Mouse (Mus musculus): ENCODE results near the gene Gm13696. TPM values are rescaled to one million over a fixed set of nuclear protein-coding genes. Genes with fewer than 3 reads are reported as not detected.
"Not testable (repeated sequence)": the region's sequence is repeated elsewhere in the genome, so short reads cannot be mapped to it uniquely, and the experiment has no call there.

The Gm13696 gene
- not detected in 2 replicates for polyA plus RNA-seq (2015; fragmentation: Nextera tagmentation; extraction: Ambion mirVana)

DNA sequence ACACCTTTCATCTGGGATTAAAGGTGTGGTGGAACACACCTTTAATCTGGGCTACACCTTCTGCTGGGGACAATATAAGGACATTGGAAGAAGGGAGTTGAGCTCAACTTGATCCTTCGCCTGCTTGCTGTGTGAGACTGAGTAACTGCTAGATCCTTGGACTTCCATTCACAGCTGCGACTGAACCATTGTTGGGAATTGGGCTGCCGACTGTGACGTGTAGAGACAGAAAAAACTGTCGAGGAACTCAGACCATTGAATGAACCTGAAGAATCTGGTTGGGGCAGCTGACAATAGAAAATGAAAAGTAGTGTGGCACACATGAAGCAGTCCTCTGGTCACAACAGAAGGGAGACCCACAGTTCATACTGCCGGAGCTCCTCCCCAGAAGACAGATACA, at the start of gene Gm13696:
Gene Gm13696 (plus strand): TSS at position 301 of the 400 bp plus-strand sequence.
- not testable (repeated sequence) for H3K9me3 ChIP-seq (ENCODE audit: control insufficient read depth, low read length); H3K36me3 ChIP-seq (ENCODE audit: control insufficient read depth, insufficient read depth, low read length); H3K4me3 ChIP-seq (ENCODE audit: low read length); H3K4me1 ChIP-seq (ENCODE audit: control insufficient read depth, insufficient read depth, low read length); H3K9ac ChIP-seq (ENCODE audit: low read depth, low read length); ATAC-seq; H3K4me2 ChIP-seq (ENCODE audit: low read depth, low read length); H3K27me3 ChIP-seq (replicated peaks; ENCODE audit: control insufficient read depth, insufficient read depth, low read length); H3K27ac ChIP-seq (ENCODE audit: low read length)
- no CpG with 5 or more reads among the region's 6 CpGs for WGBS

DNA sequence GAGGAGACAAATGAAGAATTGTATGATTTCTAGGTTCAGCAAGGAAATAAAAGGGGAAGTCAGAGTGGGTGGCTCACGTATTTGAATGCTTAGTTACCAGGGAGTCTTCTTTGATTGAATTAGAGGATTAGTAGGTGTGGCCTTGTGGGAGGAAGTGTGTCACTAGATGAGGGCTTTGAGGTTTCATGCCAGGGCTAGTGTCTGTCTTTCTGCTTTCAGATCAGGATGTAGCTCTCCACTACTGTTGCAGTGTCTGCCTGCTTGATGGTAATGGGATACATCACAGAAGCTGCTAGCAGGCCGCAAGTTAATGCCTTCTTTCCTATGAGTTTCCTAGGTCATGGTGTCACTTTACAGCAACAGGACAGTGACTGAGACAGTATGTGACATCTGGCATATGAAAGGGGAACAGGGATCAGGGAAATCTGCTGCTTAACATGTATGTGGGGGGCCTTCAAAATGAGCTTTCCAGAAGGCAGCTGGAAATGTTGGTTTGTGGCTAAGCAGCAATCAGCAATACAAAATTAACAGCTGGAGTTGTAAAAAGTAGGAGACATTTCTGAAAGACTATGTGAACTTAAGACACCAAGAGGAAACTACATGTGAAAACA, 43.3 kb upstream of the Gm13696 start:
- H3K9ac ChIP-seq (ENCODE audit: low read depth, low read length): no peak overlapping the region
- no peaks in the 10 kb centered on the region for H3K4me1 ChIP-seq (ENCODE audit: control insufficient read depth, insufficient read depth, low read length)
- no peaks in the 10 kb centered on the region for H3K27me3 ChIP-seq (replicated peaks; ENCODE audit: control insufficient read depth, insufficient read depth, low read length)
- H3K9me3 ChIP-seq (ENCODE audit: control insufficient read depth, low read length): no peaks in the 10 kb centered on the region
- H3K4me3 ChIP-seq (ENCODE audit: low read length): no peak overlapping the region
- no peak for ATAC-seq
- H3K36me3 ChIP-seq (ENCODE audit: control insufficient read depth, insufficient read depth, low read length): no peaks in the 10 kb centered on the region
- WGBS: 63% methylated on average over 2 of the region's 2 CpGs
- H3K4me2 ChIP-seq (ENCODE audit: low read depth, low read length): no peak overlapping the region
- no peak overlapping the region for H3K27ac ChIP-seq (ENCODE audit: low read length)

DNA sequence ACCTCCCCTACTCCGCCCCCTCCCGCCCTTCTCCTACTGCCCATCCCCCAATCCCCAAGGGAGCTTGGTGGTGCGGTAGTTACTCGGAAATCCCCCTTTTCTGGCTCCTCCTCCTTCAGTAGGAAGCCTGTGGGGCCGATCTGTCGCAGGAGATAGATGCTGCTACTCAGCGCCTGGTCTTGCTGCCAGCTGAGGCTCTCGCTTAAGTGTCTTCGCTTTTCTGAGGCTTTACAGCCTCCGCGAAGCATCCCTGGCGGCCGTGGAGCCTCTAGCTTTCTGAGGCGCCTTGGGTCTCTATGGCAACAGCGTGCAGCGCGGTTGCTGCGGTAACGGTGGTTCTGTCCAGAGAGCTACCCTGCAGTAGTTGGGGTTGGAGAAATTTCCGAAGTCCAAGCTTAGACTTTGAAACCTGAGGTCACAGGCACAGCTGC, 32.0 kb upstream of the Gm13696 start, which contains the start of gene Zswim2:
Gene Zswim2 (minus strand): TSS at position 298 of the 431 bp plus-strand sequence.
- Histone ChIP-seq H3K27me3 (replicated peaks; ENCODE audit: control insufficient read depth, insufficient read depth, low read length) (no peaks in the 10 kb centered on the region), H3K9me3 (ENCODE audit: control insufficient read depth, low read length) (no peaks in the 10 kb centered on the region), H3K27ac (ENCODE audit: low read length) (no peak within 1 kb of the TSS), H3K4me1 (ENCODE audit: control insufficient read depth, insufficient read depth, low read length) (peaks cover 2% of the 10 kb centered on the region; the same call in 1 of the 2 replicates), H3K9ac (ENCODE audit: low read depth, low read length) (no peak within 1 kb of the TSS), H3K4me2 (ENCODE audit: low read depth, low read length) (0 out of 2 replicates have a peak within 1 kb of the TSS, but pooled peaks have one; percentile 10), H3K36me3 (ENCODE audit: control insufficient read depth, insufficient read depth, low read length) (no peaks in the 10 kb centered on the region), H3K4me3 (ENCODE audit: low read length) (no peak within 1 kb of the TSS)
- ATAC-seq: peak; percentile 79
- WGBS: 1% methylated on average over 20 of the region's 20 CpGs

- no peak for ATAC-seq
- no peak overlapping the region for H3K9ac ChIP-seq (ENCODE audit: low read depth, low read length)
- no peak overlapping the region for H3K4me3 ChIP-seq (ENCODE audit: low read length)
- H3K9me3 ChIP-seq (ENCODE audit: control insufficient read depth, low read length): no peaks in the 10 kb centered on the region
- H3K4me2 ChIP-seq (ENCODE audit: low read depth, low read length): 0 out of 2 replicates have a peak overlapping the region, but pooled peaks have one; percentile 10
- no peaks in the 10 kb centered on the region for H3K27me3 ChIP-seq (replicated peaks; ENCODE audit: control insufficient read depth, insufficient read depth, low read length)
- H3K36me3 ChIP-seq (ENCODE audit: control insufficient read depth, insufficient read depth, low read length): no peaks in the 10 kb centered on the region
- no peak overlapping the region for H3K27ac ChIP-seq (ENCODE audit: low read length)
- 42% methylated on average over 3 of the region's 3 CpGs for WGBS
- peaks cover 2% of the 10 kb centered on the region; the same call in 1 of the 2 replicates for H3K4me1 ChIP-seq (ENCODE audit: control insufficient read depth, insufficient read depth, low read length)
Observed at GRCm38 (mm10) chr2:83941378-83941777, 31.5 kb upstream of the Gm13696 start.

DNA sequence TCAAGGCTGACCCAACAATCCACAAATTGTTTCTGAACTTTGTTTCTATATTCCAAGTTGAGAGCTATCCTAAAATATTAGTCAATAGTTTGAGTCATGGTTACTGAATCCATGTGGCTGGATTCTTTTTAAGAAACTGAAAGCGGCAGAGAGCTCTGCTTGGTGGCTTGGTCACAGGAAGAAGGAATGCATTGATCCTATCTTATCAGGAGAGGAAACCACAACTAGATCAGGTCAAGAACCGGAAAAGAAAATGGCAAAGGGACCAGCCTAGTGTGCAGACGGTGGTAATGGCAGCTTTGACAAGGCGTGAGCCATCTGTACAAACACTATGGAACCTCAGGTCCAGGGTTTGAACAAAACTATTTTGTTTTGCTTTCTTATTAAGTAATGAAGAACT, 31.1 kb upstream of the Gm13696 start:
- WGBS: 70% methylated on average over 4 of the region's 4 CpGs
- no peak overlapping the region for H3K4me2 ChIP-seq (ENCODE audit: low read depth, low read length)
- H3K4me1 ChIP-seq (ENCODE audit: control insufficient read depth, insufficient read depth, low read length): peaks cover 2% of the 10 kb centered on the region; the same call in 1 of the 2 replicates
- H3K4me3 ChIP-seq (ENCODE audit: low read length): no peak overlapping the region
- no peak for ATAC-seq
- H3K27me3 ChIP-seq (replicated peaks; ENCODE audit: control insufficient read depth, insufficient read depth, low read length): no peaks in the 10 kb centered on the region
- no peaks in the 10 kb centered on the region for H3K9me3 ChIP-seq (ENCODE audit: control insufficient read depth, low read length)
- H3K36me3 ChIP-seq (ENCODE audit: control insufficient read depth, insufficient read depth, low read length): no peaks in the 10 kb centered on the region
- no peak overlapping the region for H3K27ac ChIP-seq (ENCODE audit: low read length)
- H3K9ac ChIP-seq (ENCODE audit: low read depth, low read length): no peak overlapping the region

- H3K4me3 ChIP-seq (ENCODE audit: low read length); H3K36me3 ChIP-seq (ENCODE audit: control insufficient read depth, insufficient read depth, low read length); H3K27ac ChIP-seq (ENCODE audit: low read length); H3K4me2 ChIP-seq (ENCODE audit: low read depth, low read length); H3K27me3 ChIP-seq (replicated peaks; ENCODE audit: control insufficient read depth, insufficient read depth, low read length); H3K4me1 ChIP-seq (ENCODE audit: control insufficient read depth, insufficient read depth, low read length); H3K9me3 ChIP-seq (ENCODE audit: control insufficient read depth, low read length); H3K9ac ChIP-seq (ENCODE audit: low read depth, low read length); ATAC-seq: not testable (repeated sequence)
- no CpG with 5 or more reads among the region's 6 CpGs for WGBS
Observed at GRCm38 (mm10) chr2:83955393-83955792, 17.5 kb upstream of the Gm13696 start, which contains the start of gene Gm13698. Gene Gm13698, plus strand, starts transcription at chr2:83955693.

- H3K27ac ChIP-seq (ENCODE audit: low read length); H3K9me3 ChIP-seq (ENCODE audit: control insufficient read depth, low read length); ATAC-seq; H3K9ac ChIP-seq (ENCODE audit: low read depth, low read length); H3K4me1 ChIP-seq (ENCODE audit: control insufficient read depth, insufficient read depth, low read length); H3K36me3 ChIP-seq (ENCODE audit: control insufficient read depth, insufficient read depth, low read length); H3K4me2 ChIP-seq (ENCODE audit: low read depth, low read length); H3K27me3 ChIP-seq (replicated peaks; ENCODE audit: control insufficient read depth, insufficient read depth, low read length); H3K4me3 ChIP-seq (ENCODE audit: low read length): not testable (repeated sequence)
- no CpG with 5 or more reads among the region's 6 CpGs for WGBS
Observed at GRCm38 (mm10) chr2:83961203-83961602, 11.7 kb upstream of the Gm13696 start, which contains the start of gene Gm13693. Gene Gm13693, plus strand, starts transcription at chr2:83961503.

DNA sequence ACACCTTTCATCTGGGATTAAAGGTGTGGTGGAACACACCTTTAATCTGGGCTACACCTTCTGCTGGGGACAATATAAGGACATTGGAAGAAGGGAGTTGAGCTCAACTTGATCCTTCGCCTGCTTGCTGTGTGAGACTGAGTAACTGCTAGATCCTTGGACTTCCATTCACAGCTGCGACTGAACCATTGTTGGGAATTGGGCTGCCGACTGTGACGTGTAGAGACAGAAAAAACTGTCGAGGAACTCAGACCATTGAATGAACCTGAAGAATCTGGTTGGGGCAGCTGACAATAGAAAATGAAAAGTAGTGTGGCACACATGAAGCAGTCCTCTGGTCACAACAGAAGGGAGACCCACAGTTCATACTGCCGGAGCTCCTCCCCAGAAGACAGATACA, 5.9 kb upstream of the Gm13696 start, which contains the start of gene Gm13695:
Gene Gm13695 (plus strand): TSS at position 301 of the 400 bp plus-strand sequence.
- not testable (repeated sequence) for H3K4me1 ChIP-seq (ENCODE audit: control insufficient read depth, insufficient read depth, low read length); ATAC-seq; H3K9me3 ChIP-seq (ENCODE audit: control insufficient read depth, low read length); H3K4me3 ChIP-seq (ENCODE audit: low read length); H3K27ac ChIP-seq (ENCODE audit: low read length); H3K27me3 ChIP-seq (replicated peaks; ENCODE audit: control insufficient read depth, insufficient read depth, low read length); H3K36me3 ChIP-seq (ENCODE audit: control insufficient read depth, insufficient read depth, low read length); H3K9ac ChIP-seq (ENCODE audit: low read depth, low read length); H3K4me2 ChIP-seq (ENCODE audit: low read depth, low read length)
- WGBS: no CpG with 5 or more reads among the region's 6 CpGs

DNA sequence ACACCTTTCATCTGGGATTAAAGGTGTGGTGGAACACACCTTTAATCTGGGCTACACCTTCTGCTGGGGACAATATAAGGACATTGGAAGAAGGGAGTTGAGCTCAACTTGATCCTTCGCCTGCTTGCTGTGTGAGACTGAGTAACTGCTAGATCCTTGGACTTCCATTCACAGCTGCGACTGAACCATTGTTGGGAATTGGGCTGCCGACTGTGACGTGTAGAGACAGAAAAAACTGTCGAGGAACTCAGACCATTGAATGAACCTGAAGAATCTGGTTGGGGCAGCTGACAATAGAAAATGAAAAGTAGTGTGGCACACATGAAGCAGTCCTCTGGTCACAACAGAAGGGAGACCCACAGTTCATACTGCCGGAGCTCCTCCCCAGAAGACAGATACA, 5.7 kb downstream of the Gm13696 start, which contains the start of gene Gm13694:
Gene Gm13694 (plus strand): TSS at position 301 of the 400 bp plus-strand sequence.
- not testable (repeated sequence) for H3K27ac ChIP-seq (ENCODE audit: low read length); H3K9ac ChIP-seq (ENCODE audit: low read depth, low read length); H3K4me3 ChIP-seq (ENCODE audit: low read length); H3K4me1 ChIP-seq (ENCODE audit: control insufficient read depth, insufficient read depth, low read length); H3K27me3 ChIP-seq (replicated peaks; ENCODE audit: control insufficient read depth, insufficient read depth, low read length); H3K36me3 ChIP-seq (ENCODE audit: control insufficient read depth, insufficient read depth, low read length); H3K9me3 ChIP-seq (ENCODE audit: control insufficient read depth, low read length); H3K4me2 ChIP-seq (ENCODE audit: low read depth, low read length); ATAC-seq
- WGBS: no CpG with 5 or more reads among the region's 6 CpGs
